Mouse (Mus musculus): ENCODE measurements at regions not wholly inside any gene's neighbourhood (a gene's known extent, or its start where the extent isn't known, plus 50 kb on each side); places are given as distances from the start of the nearest gene placed in this dataset.

- DNase-seq (ENCODE audit: low spot score), result no peak
Measured at GRCm38 (mm10) chr19:57541693-57542314, 69.0 kb upstream of the Atrnl1 start.

- DNase-seq (ENCODE audit: low spot score), result no peak
Measured at GRCm38 (mm10) chr19:57542506-57542905, 68.3 kb upstream of the Atrnl1 start.

- DNase-seq (ENCODE audit: low spot score), result peak; percentile 69
Measured at GRCm38 (mm10) chr19:57543681-57544214, 67.1 kb upstream of the Atrnl1 start.

DNA sequence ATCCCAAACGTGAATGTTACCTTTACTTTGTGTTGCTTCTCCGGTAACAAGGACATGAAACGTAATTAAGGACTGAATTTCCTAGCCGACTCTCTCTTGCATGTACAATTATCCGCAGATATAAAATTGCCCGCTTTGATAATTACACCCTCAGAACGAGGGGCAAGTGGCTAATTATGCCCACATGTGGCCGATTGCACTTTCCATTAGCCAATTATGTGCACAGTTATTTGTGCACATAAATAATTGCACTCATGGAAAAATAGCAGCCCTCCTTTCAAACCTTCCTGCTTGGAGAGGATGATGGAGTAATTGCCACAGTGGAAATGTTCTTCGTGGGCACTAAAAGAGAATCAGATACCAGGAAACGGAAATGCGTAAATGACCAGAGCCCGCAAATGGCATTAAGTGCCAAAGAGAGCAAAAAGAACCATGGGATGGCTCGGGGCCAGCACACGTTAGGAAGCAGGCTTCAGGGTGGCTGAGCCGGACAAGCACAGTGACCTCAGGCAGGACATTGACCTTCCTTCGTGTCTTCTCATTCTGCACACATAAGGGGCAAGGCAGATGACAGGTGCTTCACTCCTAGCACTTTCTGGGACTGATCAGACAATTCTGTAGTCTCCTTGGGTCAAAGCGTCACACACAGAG, 66.5 kb upstream of the Atrnl1 start:
- DNase-seq (ENCODE audit: low spot score), result no peak

GRCm38 (mm10) chr19:57545071-57545470, 65.8 kb upstream of the Atrnl1 start:
- no peak for DNase-seq (ENCODE audit: low spot score)

DNA sequence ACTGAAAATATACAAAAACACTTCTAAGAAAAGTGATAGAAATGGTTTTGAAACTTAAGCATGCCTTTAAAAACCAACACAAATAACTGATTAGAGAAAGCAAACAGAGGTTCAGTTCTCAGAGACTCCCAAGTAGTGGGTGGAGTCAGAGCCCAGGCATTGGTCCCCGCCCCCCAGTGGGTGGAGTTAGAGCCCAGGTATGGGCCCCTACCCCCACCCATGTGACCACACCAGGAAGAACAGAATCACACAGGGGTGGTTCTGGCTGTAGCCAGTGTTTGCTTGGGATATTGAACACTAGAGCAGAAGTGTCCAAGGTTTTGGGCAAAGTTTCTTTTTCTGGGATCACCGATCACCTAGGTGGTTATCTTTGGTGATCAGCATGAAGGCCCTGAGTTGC, 64.8 kb upstream of the Atrnl1 start:
- DNase-seq (ENCODE audit: low spot score), result no peak

GRCm38 (mm10) chr19:57546519-57546918, 64.3 kb upstream of the Atrnl1 start:
- no peak for DNase-seq (ENCODE audit: low spot score)

GRCm38 (mm10) chr19:57548093-57548492, 62.7 kb upstream of the Atrnl1 start:
- DNase-seq (ENCODE audit: low spot score), result no peak

DNA sequence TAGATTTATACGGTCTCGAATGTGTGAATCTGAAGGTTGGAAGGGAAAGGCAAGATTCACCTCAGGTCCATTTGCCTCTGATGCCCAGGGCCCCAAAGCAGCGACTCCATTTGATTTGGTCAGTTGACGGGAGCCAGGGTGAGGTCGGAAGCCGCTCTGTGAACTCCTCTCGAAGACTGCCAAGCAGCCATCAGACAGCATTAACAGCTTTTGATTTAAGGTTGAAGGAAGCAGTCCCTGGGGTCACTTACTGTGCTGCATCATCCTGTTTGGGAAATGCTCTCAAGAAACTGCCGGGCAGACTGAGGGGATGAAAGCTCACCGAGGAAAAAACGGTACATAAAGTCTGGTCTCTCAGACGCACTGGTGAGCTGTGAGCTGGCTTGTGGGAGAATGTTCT, 62.2 kb upstream of the Atrnl1 start:
- no peak for DNase-seq (ENCODE audit: low spot score)

DNA sequence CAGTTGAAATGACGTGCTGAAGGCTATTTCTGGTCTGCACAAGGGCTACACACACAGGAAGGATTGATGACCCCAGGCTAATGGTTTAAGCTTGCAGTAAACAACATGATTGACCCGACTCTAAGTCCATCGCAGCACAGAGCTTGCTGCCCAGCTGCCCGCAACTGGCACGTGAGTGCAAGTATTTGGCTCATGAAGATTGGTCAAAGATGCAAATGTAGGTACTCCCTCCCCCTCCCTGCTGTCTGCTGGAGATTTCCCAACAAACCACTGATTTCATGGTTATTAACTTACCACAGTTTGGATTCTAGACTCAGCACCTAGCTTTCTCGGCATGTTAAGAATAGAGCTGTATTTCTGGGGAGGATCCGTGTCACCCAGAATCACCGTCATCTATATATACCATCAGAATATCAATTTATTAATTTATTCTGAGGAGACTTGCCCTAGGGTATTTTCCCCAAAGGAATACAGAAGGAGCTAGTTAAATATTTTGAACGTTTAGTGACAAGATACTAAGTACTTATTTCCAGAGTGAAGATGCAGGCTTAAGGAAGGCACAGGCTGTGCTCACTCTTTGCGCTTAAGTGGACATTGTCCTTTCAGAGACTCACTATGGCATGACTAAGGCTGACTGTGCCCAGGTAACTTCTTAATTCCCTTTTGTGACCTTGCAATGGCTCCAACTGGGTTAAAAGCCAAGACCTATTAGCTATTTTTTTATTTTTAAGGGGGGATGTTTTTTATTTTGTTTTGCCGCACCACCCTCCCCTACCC, 57.7 kb upstream of the Atrnl1 start:
- DNase-seq (ENCODE audit: low spot score), result no peak

DNA sequence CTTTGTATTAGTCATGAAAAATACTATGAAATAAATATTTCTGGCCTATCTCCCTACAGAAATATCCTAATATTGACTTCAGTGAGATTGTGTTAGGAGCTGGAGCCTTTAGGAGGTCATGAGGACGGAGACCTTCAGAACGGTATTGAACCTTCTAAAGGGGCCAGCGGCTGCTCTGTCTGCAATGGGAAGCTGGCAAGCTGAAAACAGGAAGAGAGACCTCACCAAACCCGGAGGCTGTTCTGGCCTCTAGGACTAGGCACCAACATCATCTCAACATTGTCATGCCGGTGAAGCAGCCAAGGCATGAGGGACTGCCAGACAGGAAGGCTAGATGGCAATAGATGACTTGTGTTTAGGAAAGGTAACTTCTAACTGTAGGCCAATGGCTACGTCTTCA, 56.7 kb upstream of the Atrnl1 start:
- no peak for DNase-seq (ENCODE audit: low spot score)

- DNase-seq (ENCODE audit: low spot score), result peak; percentile 36
Measured at GRCm38 (mm10) chr19:57555313-57555712, 55.5 kb upstream of the Atrnl1 start.

- DNase-seq (ENCODE audit: low spot score), result no peak
Measured at GRCm38 (mm10) chr19:57558420-57558967, 52.3 kb upstream of the Atrnl1 start.

- no peak for DNase-seq (ENCODE audit: low spot score)
Measured at GRCm38 (mm10) chr19:57560757-57561156, 50.1 kb upstream of the Atrnl1 start.
